Mouse (Mus musculus) mesoderm, embryonic 11.5 days (tissue): ENCODE results near the gene Gmeb1.

Source experiments
- DNase-seq: peaks from one replicate; pipeline ENCODE4 v3.0.0-alpha.2; 2012; ENCODE audit warnings: low read depth, low spot score

Gene Gmeb1

DNA sequence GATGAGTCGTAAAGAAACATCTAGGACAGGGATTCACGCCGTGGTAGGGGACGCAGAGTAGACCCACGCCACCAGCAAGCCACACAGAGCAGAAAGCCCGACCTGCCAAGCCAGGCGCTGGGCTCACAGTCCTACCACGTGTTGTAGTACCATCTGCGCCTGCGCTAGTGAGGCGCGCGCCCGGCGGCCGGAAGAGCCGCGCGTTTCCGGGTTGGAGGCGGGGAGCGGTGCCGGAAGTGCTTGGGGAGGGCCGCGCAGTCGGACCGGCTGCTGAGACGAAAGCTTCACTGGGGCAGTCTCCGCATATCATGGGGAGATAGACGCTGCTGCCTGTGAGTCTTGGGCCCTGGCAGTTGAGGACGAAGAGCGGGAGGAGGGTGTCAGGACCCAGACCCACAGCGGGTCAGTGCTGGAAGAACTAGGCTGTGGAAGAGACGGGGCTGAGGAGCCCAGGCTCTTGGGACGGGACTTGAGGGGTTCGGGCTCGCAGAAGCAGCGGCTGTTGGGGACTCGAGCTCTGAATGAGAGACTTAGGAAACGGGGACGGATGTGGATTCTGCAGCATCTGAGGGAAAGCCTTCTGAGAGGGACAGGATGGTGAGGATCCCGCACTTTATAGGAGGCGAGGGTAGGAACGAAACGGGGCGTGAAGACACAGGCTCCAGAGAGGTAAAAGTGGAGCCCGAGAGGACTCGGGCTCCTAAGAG, 12.9 kb upstream of the Gmeb1 start, which contains the start of gene Taf12:
Taf12 (plus strand) TSS at position 220 of the 707 bp plus-strand sequence.
- peak; percentile 96 for DNase-seq

- no peak for DNase-seq
Measured at GRCm38 (mm10) chr4:132273166-132273565, 11.8 kb upstream of the Gmeb1 start.

DNA sequence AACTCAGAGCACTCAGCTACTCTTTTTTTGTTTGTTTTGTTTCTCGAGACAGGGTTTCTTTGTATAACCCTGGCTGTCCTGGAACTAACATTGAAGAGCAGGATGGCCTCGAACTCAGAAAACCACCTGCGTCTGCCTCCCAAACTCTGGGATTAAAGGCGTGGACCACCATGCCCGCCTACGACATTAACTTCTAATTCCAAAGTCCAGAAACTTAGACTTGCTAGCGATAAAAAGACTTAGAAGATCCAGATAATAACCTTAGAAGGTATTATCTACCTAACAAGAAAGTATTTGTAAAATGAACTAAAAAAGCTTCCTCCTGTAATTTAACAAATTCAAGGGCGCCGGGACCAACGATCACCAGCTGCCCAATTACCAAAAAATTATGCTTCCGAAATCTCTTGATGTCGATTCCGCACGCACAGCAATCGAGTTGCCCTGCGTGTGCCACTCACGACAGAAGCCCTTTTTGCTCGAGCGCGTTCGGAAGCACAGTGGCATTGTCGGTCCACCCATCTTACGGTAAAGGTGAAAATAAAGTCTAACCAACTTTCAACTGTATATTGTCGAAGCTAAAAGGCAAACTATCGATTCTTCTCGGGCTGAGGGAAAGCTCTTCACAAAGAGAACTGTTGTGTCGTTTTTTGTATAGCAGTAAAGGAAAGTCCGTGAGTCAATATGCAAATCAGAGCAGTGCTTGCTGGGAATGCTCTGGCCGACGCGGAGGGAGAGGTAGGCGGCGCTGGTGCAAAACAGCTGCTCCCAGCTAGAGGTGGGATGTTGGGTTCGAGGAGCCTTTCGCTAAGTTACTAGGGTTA, 8.5 kb upstream of the Gmeb1 start:
- DNase-seq = peak; percentile 94

GRCm38 (mm10) chr4:132268871-132269739, 7.7 kb upstream of the Gmeb1 start:
- peak; percentile 20 for DNase-seq

DNA sequence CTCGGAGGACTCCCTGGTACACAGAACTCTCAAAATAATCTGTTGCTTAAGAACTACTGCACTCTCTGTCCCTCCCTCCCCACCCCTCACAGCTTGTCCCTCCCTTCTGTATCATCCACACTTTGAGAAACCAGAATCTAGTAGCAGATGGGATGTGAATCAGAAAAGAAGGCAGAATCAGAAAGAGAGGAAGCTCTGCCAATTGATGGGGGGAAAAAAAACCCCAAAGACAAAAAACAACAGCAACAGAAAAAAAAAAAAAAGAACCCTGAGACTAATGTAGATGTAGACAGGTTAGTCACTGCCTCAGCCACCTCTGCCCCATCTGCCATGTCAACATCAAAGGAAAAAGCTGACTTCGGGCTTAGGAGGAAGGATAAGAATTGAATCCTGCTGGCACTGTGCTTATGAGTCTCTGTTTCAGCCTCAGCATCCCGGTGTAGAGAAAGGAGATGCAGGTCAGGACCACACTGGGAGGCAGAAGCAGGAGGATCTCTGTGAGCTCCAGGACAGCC, 5.5 kb upstream of the Gmeb1 start:
- DNase-seq = no peak

GRCm38 (mm10) chr4:132263313-132263712, 1.9 kb upstream of the Gmeb1 start:
- DNase-seq = no peak

DNA sequence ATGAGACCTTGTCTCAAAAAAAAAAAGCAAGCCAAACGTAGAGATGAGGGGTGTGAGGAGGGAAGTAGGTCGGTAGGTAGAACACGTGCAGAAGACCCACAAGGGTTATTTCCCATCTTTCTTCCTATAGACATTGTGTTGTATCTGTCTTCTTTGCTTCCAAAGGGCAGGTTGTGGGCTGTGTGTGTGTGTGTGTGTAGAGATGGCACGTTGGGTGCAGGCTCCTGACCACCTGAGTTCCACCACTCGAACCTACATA, 885 bp upstream of the Gmeb1 start:
- DNase-seq = no peak

GRCm38 (mm10) chr4:132260404-132261379, 710 bp downstream of the Gmeb1 start:
- DNase-seq = peak; percentile 39

DNA sequence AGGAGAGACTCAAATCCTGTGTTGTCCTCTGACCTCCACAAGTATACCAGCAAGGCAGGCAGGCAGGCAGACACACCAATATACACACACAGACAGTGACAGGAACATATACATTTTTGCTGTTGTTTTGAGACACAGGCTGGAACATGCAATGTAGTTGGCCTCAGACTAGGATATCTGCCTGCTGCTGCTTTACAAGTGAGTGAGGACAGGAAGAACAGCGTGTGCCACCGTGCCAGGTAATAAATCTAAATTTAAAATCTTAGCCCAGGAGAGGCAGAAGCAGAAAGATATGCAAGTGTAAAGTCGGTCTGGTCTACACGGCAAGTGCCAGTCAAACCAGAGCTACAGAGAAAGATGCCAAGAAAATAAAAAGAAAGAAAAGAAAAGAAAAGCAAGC, 2.2 kb downstream of the Gmeb1 start:
- no peak for DNase-seq

- no peak for DNase-seq
Measured at GRCm38 (mm10) chr4:132256384-132256783, 5.0 kb downstream of the Gmeb1 start.

DNA sequence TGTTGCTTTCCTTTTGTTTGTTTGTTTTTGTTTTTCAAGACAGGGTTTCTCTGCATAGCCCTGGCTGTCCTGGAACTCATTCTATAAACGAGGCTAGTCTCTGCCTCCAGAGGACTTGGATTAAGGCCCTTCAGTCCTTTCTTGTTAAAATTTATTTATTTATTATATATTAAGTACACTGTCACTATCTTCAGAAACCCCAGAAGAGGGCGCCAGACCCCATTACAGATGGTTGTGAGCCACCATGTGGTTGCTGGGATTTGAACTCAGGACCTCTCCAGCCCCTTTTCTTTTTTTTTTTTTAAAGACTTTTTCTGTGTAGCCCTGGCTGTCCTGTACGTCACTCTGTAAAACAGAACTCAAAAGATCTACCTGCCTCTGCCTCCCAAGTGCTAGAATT, 6.4 kb downstream of the Gmeb1 start:
- DNase-seq = no peak

GRCm38 (mm10) chr4:132253622-132254021, 7.8 kb downstream of the Gmeb1 start:
- DNase-seq = no peak

DNA sequence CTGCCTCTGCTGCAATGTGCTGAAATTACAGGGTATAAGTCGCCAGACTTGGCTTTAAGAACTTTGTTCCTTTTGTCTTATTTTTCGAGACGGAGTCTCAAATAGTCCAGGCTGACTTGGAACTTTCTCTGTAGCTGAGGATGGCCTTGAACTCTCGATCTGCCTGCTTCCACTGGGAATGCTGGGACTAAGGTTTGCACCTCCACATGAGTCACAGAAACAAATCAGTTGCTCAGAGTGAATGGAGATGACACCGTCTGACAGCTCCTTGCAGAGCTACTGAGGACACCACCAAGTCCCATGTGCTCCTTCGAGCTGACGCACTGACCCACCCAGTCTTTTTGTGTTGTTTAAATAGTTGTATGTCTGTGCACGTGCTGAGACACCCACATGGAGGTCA, 8.3 kb downstream of the Gmeb1 start:
- no peak for DNase-seq

GRCm38 (mm10) chr4:132251596-132251995, 9.8 kb downstream of the Gmeb1 start:
- DNase-seq = no peak

- DNase-seq = no peak
Measured at GRCm38 (mm10) chr4:132247451-132247997, 13.9 kb downstream of the Gmeb1 start.

DNA sequence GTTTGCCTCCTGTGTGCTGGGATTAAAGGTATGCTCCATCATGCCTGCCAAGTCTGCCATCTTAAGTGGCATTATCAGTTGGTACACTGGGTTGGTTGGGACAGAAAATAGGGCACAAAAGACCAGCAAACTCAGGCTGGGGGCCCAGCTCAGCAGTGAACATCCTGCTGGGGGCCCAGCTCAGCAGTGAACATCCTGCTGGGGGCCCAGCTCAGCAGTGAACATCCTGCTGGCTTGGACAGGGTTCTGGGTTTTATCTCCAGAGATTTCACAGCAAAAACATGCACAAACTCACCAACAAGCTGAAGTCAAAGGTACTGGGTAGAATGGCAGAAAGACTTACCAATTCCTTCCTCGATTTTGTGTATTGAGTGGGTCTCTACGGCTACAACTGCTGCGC, 15.8 kb downstream of the Gmeb1 start:
- no peak for DNase-seq

DNA sequence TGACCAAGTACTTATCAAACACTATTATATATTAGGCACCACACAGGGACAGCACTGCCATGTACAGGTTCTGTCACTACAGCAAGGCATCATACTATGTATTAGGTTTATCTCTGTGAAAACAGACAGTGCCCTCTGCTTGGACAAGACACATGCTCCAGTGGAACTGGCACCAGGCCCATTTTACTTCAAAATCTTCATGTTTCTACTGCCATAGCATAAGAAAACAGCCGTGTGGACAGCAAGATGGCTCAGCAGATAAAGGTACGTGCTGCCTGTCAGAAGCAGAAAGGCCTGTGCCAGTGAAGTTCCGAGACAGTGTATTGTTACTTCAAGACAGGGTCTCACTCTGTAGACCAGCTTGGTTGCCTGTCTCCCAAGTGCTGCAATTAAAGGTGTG, 20.2 kb downstream of the Gmeb1 start:
- no peak for DNase-seq

DNA sequence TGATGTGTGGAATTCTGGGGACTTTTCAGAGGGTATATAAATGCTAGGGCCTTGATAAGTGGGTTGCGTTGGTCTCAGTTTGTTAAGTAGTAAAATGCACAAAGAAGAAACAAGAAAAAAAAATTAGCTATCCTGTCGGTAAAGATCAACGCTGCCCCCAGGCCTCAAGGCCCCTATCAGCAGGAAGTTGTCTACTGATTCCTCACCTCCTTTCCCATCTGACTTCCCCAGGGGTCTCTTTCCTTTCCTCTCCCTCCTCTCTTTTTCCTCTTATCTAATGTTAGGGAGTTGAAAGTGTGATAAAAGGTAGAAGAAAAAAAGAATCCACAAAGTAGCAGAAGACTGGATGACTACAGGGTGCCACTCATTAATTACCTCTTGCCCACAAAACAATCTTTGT, 21.0 kb downstream of the Gmeb1 start:
- DNase-seq = no peak

- no peak for DNase-seq
Measured at GRCm38 (mm10) chr4:132238356-132238755, 23.0 kb downstream of the Gmeb1 start.

- DNase-seq = no peak
Measured at GRCm38 (mm10) chr4:132234710-132235109, 26.7 kb downstream of the Gmeb1 start.

GRCm38 (mm10) chr4:132230422-132230821, 31.0 kb downstream of the Gmeb1 start:
- no peak for DNase-seq
